Mouse (Mus musculus) limb, embryonic 14.5 days (tissue): ENCODE data around the gene Ehd2. TPM values are rescaled to one million over a fixed set of nuclear protein-coding genes. Genes with fewer than 3 reads are reported as not detected.

Experiments used
- ATAC-seq: fragments of 200-750 bp; cut with Nextera tagmentation; 2 replicates; pipeline ENCODE4 v1.8.0; 2017; ENCODE audit warnings: low read depth, moderate number of reproducible peaks, moderate TSS enrichment; ENCODE audit not compliant: low FRiP score
- DNase-seq: peaks from one replicate; pipeline ENCODE4 v3.0.0-alpha.2; 2015; ENCODE audit warnings: low spot score
- H3K27ac ChIP-seq: fragments of 300-500 bp; sonication (generic); replicated peaks from 2 replicates; pipeline ENCODE4 v1.5.1; 2014; ENCODE audit warnings: low read depth, mild to moderate bottlenecking, low read length, moderate library complexity, mixed read lengths
- H3K27me3 ChIP-seq: fragments of 300-500 bp; sonication (generic); 2 replicates; pipeline ENCODE4 v1.6.1; 2014; ENCODE audit warnings: low read length, mixed read lengths; ENCODE audit not compliant: control insufficient read depth, insufficient read depth
- H3K36me3 ChIP-seq: fragments of 300-500 bp; sonication (generic); 2 replicates; pipeline ENCODE4 v1.6.1; 2014; ENCODE audit warnings: mild to moderate bottlenecking, low read length, moderate library complexity, mixed read lengths; ENCODE audit not compliant: control insufficient read depth, insufficient read depth
- H3K4me1 ChIP-seq: fragments of 300-500 bp; sonication (generic); 2 replicates; pipeline ENCODE4 v1.6.1; 2014; ENCODE audit warnings: antibody characterized with exemption, low read length, mixed read lengths; ENCODE audit not compliant: control insufficient read depth, insufficient read depth
- H3K4me2 ChIP-seq: fragments of 300-500 bp; sonication (generic); replicated peaks from 2 replicates; pipeline ENCODE4 v1.6.1; 2014; ENCODE audit warnings: low read depth, mild to moderate bottlenecking, low read length, moderate library complexity; ENCODE audit not compliant: severe bottlenecking
- H3K4me3 ChIP-seq: fragments of 300-500 bp; sonication (generic); replicated peaks from 2 replicates; pipeline ENCODE4 v1.5.1; 2014; ENCODE audit warnings: low read length
- H3K9ac ChIP-seq: fragments of 300-500 bp; sonication (generic); 2 replicates; pipeline ENCODE4 v1.6.1; 2014; ENCODE audit warnings: mild to moderate bottlenecking, low read depth, low read length, moderate library complexity; ENCODE audit not compliant: severe bottlenecking
- H3K9me3 ChIP-seq: fragments of 300-500 bp; sonication (generic); 2 replicates; pipeline ENCODE4 v1.6.1; 2016; ENCODE audit warnings: low read length; ENCODE audit not compliant: control insufficient read depth
- POLR2A ChIP-seq: fragments of 200-500 bp; IDR thresholded peaks from 2 replicates; pipeline ENCODE4 v1.8.0; 2012; ENCODE audit warnings: inconsistent platforms, mild to moderate bottlenecking, moderate library complexity, borderline replicate concordance; ENCODE audit not compliant: insufficient read depth, insufficient read length; ENCODE audit errors: extremely low read depth
- WGBS: fragments of 180-500 bp; shearing (Covaris S2); extraction: QIAGEN DNeasy Blood & Tissue Kit; methylation state at CpG from one replicate; pipeline ENCODE4 v1.1.7; 2014; 5-methylcytosine and 5-hydroxymethylcytosine counted together
- polyA plus RNA-seq, 2 experiments: library from polyadenylated mRNA; depleted of rRNA in 1 of 2; stranded (reverse) in 1 of 2; unstranded in 1 of 2; fragments of >200 nt; fragmentation: Nextera tagmentation in 1 of 2; extraction: Ambion mirVana in 1 of 2; gene quantifications; 2 replicates each; pipeline versions ENCODE4 v1.2.1 to v1.2.3; 2012 to 2014

Gene Ehd2
- polyA plus RNA-seq, 2 experiments, result 47.6 to 49.3 TPM

GRCm38 (mm10) chr7:15956143-15956542 is 11.2 kb downstream of the Ehd2 start:
- H3K9ac ChIP-seq, result no peak overlapping the region

DNA sequence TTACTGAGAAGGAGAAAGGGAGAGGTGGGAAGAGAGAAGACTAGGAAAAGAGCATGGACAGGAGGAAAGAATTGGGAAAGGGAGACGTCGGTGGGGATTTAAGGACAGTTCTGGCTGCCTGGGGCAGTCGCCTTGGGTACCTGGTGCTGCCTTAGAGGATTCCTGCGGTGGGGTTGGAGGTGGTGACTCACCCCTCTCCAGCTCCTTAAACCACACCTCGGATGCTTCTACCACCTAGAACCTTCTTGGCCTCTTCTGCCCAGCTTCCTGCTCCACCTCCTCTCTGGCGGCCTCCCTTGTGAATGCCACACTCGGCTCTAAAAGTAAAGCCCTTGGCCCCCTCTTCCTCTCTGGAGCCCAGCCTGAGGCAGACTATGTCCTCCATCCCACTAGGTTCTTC is 11.9 kb downstream of the Ehd2 start:
- no peak for ATAC-seq
- Histone ChIP-seq H3K9ac (peak overlapping the region; percentile 21; the same call in 1 of the 2 replicates), H3K4me3 (no peak overlapping the region), H3K27ac (no peak overlapping the region), H3K9me3 (no peaks in the 10 kb centered on the region; the same call in 1 of the 2 replicates), H3K4me1 (peaks cover 5% of the 10 kb centered on the region; the same call in 1 of the 2 replicates), H3K36me3 (peaks cover 58% of the 10 kb centered on the region), H3K27me3 (no peaks in the 10 kb centered on the region), H3K4me2 (peak overlapping the region; percentile 22; the same call in 1 of the 2 replicates)
- no peak for TF ChIP-seq POLR2A
- DNase-seq, result no peak
- WGBS, result 24% methylated on average over 5 of the region's 7 CpGs

More at GRCm38 (mm10) chr7:15956143-15956542, 11.2 kb downstream of the Ehd2 start:
- WGBS, result 71% methylated on average over 5 of the region's 5 CpGs
- no peak for TF ChIP-seq POLR2A
- Histone ChIP-seq H3K4me3 (no peak overlapping the region), H3K36me3 (peaks cover 53% of the 10 kb centered on the region), H3K27ac (no peak overlapping the region), H3K4me2 (no peak overlapping the region), H3K27me3 (no peaks in the 10 kb centered on the region), H3K9me3 (no peaks in the 10 kb centered on the region; the same call in 1 of the 2 replicates), H3K4me1 (peaks cover 8% of the 10 kb centered on the region; the same call in 1 of the 2 replicates)
- DNase-seq (no peak), ATAC-seq (no peak)

DNA sequence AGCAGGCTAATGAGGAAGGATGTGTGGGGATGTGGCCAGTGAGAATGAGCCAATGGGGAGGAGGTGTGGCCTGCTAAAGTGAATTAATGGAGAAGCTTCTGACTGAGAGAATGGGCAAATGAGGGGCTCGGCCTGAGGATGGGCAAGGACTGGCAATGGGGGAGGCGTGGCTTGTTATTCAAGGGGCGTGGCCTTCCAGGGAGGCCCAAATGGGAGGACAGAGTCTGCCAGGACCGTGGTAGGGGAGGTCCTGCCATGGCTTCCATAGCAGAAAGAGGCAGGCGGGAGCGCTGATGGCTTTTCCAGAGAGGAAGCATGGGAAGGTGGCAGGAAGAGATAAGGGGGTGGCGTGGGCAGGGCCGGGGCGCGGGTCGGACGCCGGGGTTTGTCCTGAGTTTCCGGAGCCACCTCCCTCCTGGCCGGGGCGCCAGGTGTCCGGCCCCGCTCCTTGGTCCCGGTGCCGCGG is 12.4 kb downstream of the Ehd2 start:
- H3K27ac ChIP-seq, result no peak overlapping the region
- H3K4me1 ChIP-seq, result peaks cover 5% of the 10 kb centered on the region; the same call in 1 of the 2 replicates
- DNase-seq (no peak), ATAC-seq (no peak)
- no peak for TF ChIP-seq POLR2A
- no peak overlapping the region for H3K4me3 ChIP-seq
- no peaks in the 10 kb centered on the region; the same call in 1 of the 2 replicates for H3K9me3 ChIP-seq
- H3K4me2 ChIP-seq, result peak overlapping the region; percentile 22; the same call in 1 of the 2 replicates
- peaks cover 63% of the 10 kb centered on the region for H3K36me3 ChIP-seq
- WGBS, result 6% methylated on average over 21 of the region's 21 CpGs
- H3K27me3 ChIP-seq, result no peaks in the 10 kb centered on the region
- H3K9ac ChIP-seq, result peak overlapping the region; percentile 21; the same call in 1 of the 2 replicates

GRCm38 (mm10) chr7:15954436-15954835 is 12.9 kb downstream of the Ehd2 start:
- Histone ChIP-seq H3K9ac (no peak overlapping the region), H3K27me3 (no peaks in the 10 kb centered on the region), H3K4me3 (no peak overlapping the region), H3K36me3 (peaks cover 69% of the 10 kb centered on the region), H3K4me2 (no peak overlapping the region), H3K4me1 (peaks cover 5% of the 10 kb centered on the region; the same call in 1 of the 2 replicates), H3K27ac (no peak overlapping the region), H3K9me3 (no peaks in the 10 kb centered on the region; the same call in 1 of the 2 replicates)
- DNase-seq (no peak), ATAC-seq (no peak)
- WGBS, result 90% methylated on average over 7 of the region's 7 CpGs
- TF ChIP-seq POLR2A, result no peak

GRCm38 (mm10) chr7:15953307-15954074 is 13.9 kb downstream of the Ehd2 start:
- ATAC-seq (no peak), DNase-seq (no peak)
- TF ChIP-seq POLR2A, result no peak
- Histone ChIP-seq H3K27ac (no peak overlapping the region), H3K9ac (no peak overlapping the region), H3K4me1 (peaks cover 8% of the 10 kb centered on the region), H3K9me3 (no peaks in the 10 kb centered on the region; the same call in 1 of the 2 replicates), H3K4me3 (no peak overlapping the region), H3K27me3 (no peaks in the 10 kb centered on the region), H3K36me3 (peaks cover 69% of the 10 kb centered on the region), H3K4me2 (no peak overlapping the region)
- WGBS, result 88% methylated on average over 13 of the region's 13 CpGs
